In the genomic region with DNA sequence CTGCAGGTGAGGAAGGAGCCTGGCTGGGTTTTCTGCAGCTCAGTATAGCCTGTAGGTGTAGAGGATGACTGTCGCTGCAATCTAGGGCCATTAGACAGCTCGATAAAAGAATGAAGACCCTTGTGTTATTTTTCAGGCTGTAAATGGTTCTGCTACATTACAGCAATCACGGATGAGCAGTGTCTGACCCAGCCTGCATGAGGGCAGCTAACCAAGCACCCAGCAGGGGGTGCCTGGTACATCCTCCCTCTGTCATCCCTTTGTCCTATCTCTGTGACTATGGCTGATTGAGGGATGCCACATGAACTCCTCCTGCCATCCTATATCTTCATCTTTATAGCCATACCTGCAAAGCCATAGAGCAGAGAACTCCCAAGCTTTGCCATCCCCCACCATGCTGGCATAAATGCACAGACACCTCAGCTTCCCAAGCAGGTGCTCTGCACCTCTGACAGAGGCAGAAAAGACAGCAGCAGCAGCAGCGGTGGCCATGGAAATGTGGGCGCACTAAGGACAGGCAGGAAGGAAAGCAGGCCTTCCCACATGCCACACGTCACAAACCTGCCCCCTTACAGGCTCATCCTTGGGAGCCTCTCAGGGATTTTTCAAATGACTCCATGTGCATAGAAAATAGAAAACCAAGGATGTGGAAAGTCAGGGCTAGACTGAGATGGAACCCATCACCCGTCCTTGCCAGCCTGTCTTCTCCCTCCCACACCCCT, we compare ENCODE assay signal across 14 mouse cellular contexts. TPM values are rescaled to one million over a fixed set of nuclear protein-coding genes. Genes with fewer than 3 reads are reported as not detected.
A peak's percentile ranks its signal among the peaks of the same experiment; 100 is the strongest.
DNase-seq lines count a peak whose midpoint lies in the region; ATAC-seq and TF ChIP-seq lines count a peak whose summit lies in the region.
"Had no signal": no experiment of that assay in that cellular context is flagged by ENCODE, and none has a peak within 500 bp of the region (broad histone marks: within the 10 kb centered on the region; RNA-seq: fewer than 3 reads in every experiment).

No protein-coding gene starts in this region.

- H3K9me3 ChIP-seq in hindbrain, embryonic 10.5 days: no peaks in the 10 kb centered on the region
- no peaks in the 10 kb centered on the region for H3K9me3 ChIP-seq in hindbrain, embryonic 12.5 days (replicated peaks)
- H3K9me3 ChIP-seq in neural tube, embryonic 12.5 days: no peaks in the 10 kb centered on the region
- H3K9me3 ChIP-seq in forebrain, embryonic 14.5 days (replicated peaks; ENCODE audit: control insufficient read depth, low read length): no peaks in the 10 kb centered on the region
- no peaks in the 10 kb centered on the region for H3K9me3 ChIP-seq in midbrain, postnatal 0 days (ENCODE audit: low read length)
- H3K9me3 ChIP-seq: limb, embryonic 15.5 days had no signal

- H3K36me3 ChIP-seq in hindbrain, embryonic 10.5 days: no peaks in the 10 kb centered on the region
- no peaks in the 10 kb centered on the region for H3K36me3 ChIP-seq in hindbrain, embryonic 12.5 days
- H3K36me3 ChIP-seq in neural tube, embryonic 12.5 days: no peaks in the 10 kb centered on the region
- H3K36me3 ChIP-seq in forebrain, embryonic 14.5 days (ENCODE audit: control insufficient read depth, insufficient read depth, low read length): no peaks in the 10 kb centered on the region
- H3K36me3 ChIP-seq in midbrain, postnatal 0 days (ENCODE audit: insufficient read depth, low read length): no peaks in the 10 kb centered on the region
- H3K36me3 ChIP-seq: limb, embryonic 15.5 days had no signal

- 61% methylated on average over 7 of the region's 7 CpGs for WGBS in hindbrain, embryonic 10.5 days
- 47% methylated on average over 7 of the region's 7 CpGs for WGBS in hindbrain, embryonic 12.5 days
- 50% methylated on average over 7 of the region's 7 CpGs for WGBS in neural tube, embryonic 12.5 days
- WGBS in forebrain, embryonic 14.5 days: 64% methylated on average over 7 of the region's 7 CpGs
- WGBS in midbrain, postnatal 0 days: 66% methylated on average over 7 of the region's 7 CpGs

- no peak overlapping the region for H3K4me3 ChIP-seq in hindbrain, embryonic 10.5 days
- no peak overlapping the region for H3K4me3 ChIP-seq in hindbrain, embryonic 12.5 days
- no peak overlapping the region for H3K4me3 ChIP-seq in neural tube, embryonic 12.5 days
- no peak overlapping the region for H3K4me3 ChIP-seq in forebrain, embryonic 14.5 days (ENCODE audit: low read depth, low read length)
- no peak overlapping the region for H3K4me3 ChIP-seq in midbrain, postnatal 0 days (ENCODE audit: low read depth, low read length)
- H3K4me3 ChIP-seq: limb, embryonic 15.5 days had no signal

- peaks cover 42% of the 10 kb centered on the region for H3K4me1 ChIP-seq in hindbrain, embryonic 10.5 days (replicated peaks)
- peaks cover 45% of the 10 kb centered on the region for H3K4me1 ChIP-seq in hindbrain, embryonic 12.5 days
- H3K4me1 ChIP-seq in neural tube, embryonic 12.5 days: peaks cover 45% of the 10 kb centered on the region
- H3K4me1 ChIP-seq in forebrain, embryonic 14.5 days (ENCODE audit: control insufficient read depth, insufficient read depth, low read length): peaks cover 42% of the 10 kb centered on the region
- peaks cover 18% of the 10 kb centered on the region for H3K4me1 ChIP-seq in midbrain, postnatal 0 days (ENCODE audit: insufficient read depth, low read length)

- peak overlapping the region; percentile 62; the same call in 1 of the 2 replicates for H3K27ac ChIP-seq in hindbrain, embryonic 10.5 days
- no peak overlapping the region for H3K27ac ChIP-seq in hindbrain, embryonic 12.5 days
- H3K27ac ChIP-seq in neural tube, embryonic 12.5 days: no peak overlapping the region
- peak overlapping the region; percentile 63 for H3K27ac ChIP-seq in forebrain, embryonic 14.5 days (ENCODE audit: low read depth, low read length)
- no peak overlapping the region for H3K27ac ChIP-seq in midbrain, postnatal 0 days (ENCODE audit: low read depth, low read length)
- H3K27ac ChIP-seq: limb, embryonic 15.5 days; macrophage had no signal

- 0 out of 2 replicates have a peak, but pooled peaks have one; percentile 16 for TF ChIP-seq CTCF in midbrain, postnatal 0 days (IDR thresholded peaks at IDR 0.05)

- intact Hi-C loops in heart, postnatal 10 days (cut with DNase I): no loop called here

- no peak overlapping the region for H3K9ac ChIP-seq in hindbrain, embryonic 12.5 days
- H3K9ac ChIP-seq in neural tube, embryonic 12.5 days: peak overlapping the region; percentile 18; the same call in 1 of the 2 replicates
- no peak overlapping the region for H3K9ac ChIP-seq in forebrain, embryonic 14.5 days (ENCODE audit: low read length)
- H3K9ac ChIP-seq in midbrain, postnatal 0 days (replicated peaks; ENCODE audit: low read length, poor library complexity, severe bottlenecking): no peak overlapping the region
- H3K9ac ChIP-seq: limb, embryonic 15.5 days had no signal

- no peak for ATAC-seq in hindbrain, embryonic 12.5 days (ENCODE audit: low FRiP score)
- ATAC-seq in neural tube, embryonic 12.5 days (ENCODE audit: low FRiP score, low read depth): no peak
- no peak for ATAC-seq in forebrain, embryonic 14.5 days
- ATAC-seq in midbrain, postnatal 0 days (ENCODE audit: low FRiP score): no peak
- ATAC-seq in activated CD4-positive, CD25-positive, alpha-beta regulatory T cell, adult 4 months: no peak

- no peak overlapping the region for H3K4me2 ChIP-seq in hindbrain, embryonic 12.5 days (replicated peaks)
- no peak overlapping the region for H3K4me2 ChIP-seq in neural tube, embryonic 12.5 days (replicated peaks)
- H3K4me2 ChIP-seq in forebrain, embryonic 14.5 days (ENCODE audit: low read length): no peak overlapping the region
- H3K4me2 ChIP-seq in midbrain, postnatal 0 days (ENCODE audit: low read depth, low read length, poor library complexity, severe bottlenecking): no peak overlapping the region
- H3K4me2 ChIP-seq: heart, embryonic 11.5 days; limb, embryonic 15.5 days had no signal

- peaks cover 45% of the 10 kb centered on the region for H3K27me3 ChIP-seq in hindbrain, embryonic 10.5 days (ENCODE audit: insufficient read depth, poor library complexity, severe bottlenecking)
- peaks cover 23% of the 10 kb centered on the region for H3K27me3 ChIP-seq in hindbrain, embryonic 12.5 days
- peaks cover 8% of the 10 kb centered on the region for H3K27me3 ChIP-seq in neural tube, embryonic 12.5 days (replicated peaks)
- no peaks in the 10 kb centered on the region for H3K27me3 ChIP-seq in forebrain, embryonic 14.5 days (replicated peaks; ENCODE audit: control insufficient read depth, insufficient read depth, low read length)
- H3K27me3 ChIP-seq in midbrain, postnatal 0 days (ENCODE audit: insufficient read depth, low read length): no peaks in the 10 kb centered on the region
- H3K27me3 ChIP-seq: limb, embryonic 15.5 days had no signal

- DNase-seq in hindbrain, embryonic 10.5 days (ENCODE audit: low spot score): no peak
- DNase-seq in neural tube, embryonic 10.5 days (ENCODE audit: extremely low spot score, low spot score): no peak
- no peak for DNase-seq in forebrain, embryonic 14.5 days (ENCODE audit: low spot score)
- DNase-seq in midbrain, postnatal 0 days (ENCODE audit: low spot score): no peak
- DNase-seq in heart, postnatal 10 days: no peak
- DNase-seq: adrenal gland, adult 2 months; B cell, adult 2 months; spleen, adult 18-20 months had no signal

RNA-seq across cellular contexts. Expression of gene Stra6, which starts 23.9 kb away (rescaled TPM):
- polyA plus RNA-seq in hindbrain, embryonic 10.5 days (2016; fragmentation: Nextera tagmentation; extraction: Ambion mirVana): 11.2 and 15.8 TPM in 2 replicates
- 14.8 and 17.6 TPM in 2 replicates for polyA plus RNA-seq in hindbrain, embryonic 12.5 days (2016; fragmentation: Nextera tagmentation; extraction: Ambion mirVana)
- 40.5 and 46.6 TPM in 2 replicates for polyA plus RNA-seq in neural tube, embryonic 12.5 days (2016; fragmentation: Nextera tagmentation; extraction: Ambion mirVana)
- polyA plus RNA-seq in forebrain, embryonic 14.5 days (2014; fragmentation: Nextera tagmentation; extraction: Ambion mirVana): 9.9 and 11.1 TPM in 2 replicates
- total RNA-seq in midbrain, postnatal 0 days (2014; rRNA removed): 19.6 and 20.8 TPM in 2 replicates
- 8.8 and 9.2 TPM in 2 replicates for polyA plus RNA-seq in midbrain, postnatal 0 days (2015; fragmentation: Nextera tagmentation; extraction: Ambion mirVana)
- polyA plus RNA-seq in activated CD4-positive, CD25-positive, alpha-beta regulatory T cell, adult 4 months (2017; shearing (Covaris generic)): 1 to 10 TPM; 3.1 to 3.8 TPM
- under 1 TPM; 0.12 to 0.20 TPM for total RNA-seq in heart, postnatal 10 days (2021)
- polyA plus RNA-seq: macrophage had no signal

RNA-seq across cellular contexts. Expression of gene Ccdc33, which starts 31.2 kb away (rescaled TPM):
- 0.90 and 0.99 TPM in 2 replicates for polyA plus RNA-seq in hindbrain, embryonic 10.5 days (2016; fragmentation: Nextera tagmentation; extraction: Ambion mirVana)
- polyA plus RNA-seq in hindbrain, embryonic 12.5 days (2016; fragmentation: Nextera tagmentation; extraction: Ambion mirVana): 1.0 and 1.5 TPM in 2 replicates
- polyA plus RNA-seq in neural tube, embryonic 12.5 days (2016; fragmentation: Nextera tagmentation; extraction: Ambion mirVana): 0.70 and 1.3 TPM in 2 replicates
- 0.48 and 1.1 TPM in 2 replicates for polyA plus RNA-seq in forebrain, embryonic 14.5 days (2014; fragmentation: Nextera tagmentation; extraction: Ambion mirVana)
- 0.24 and 0.27 TPM in 2 replicates for total RNA-seq in midbrain, postnatal 0 days (2014; rRNA removed)
- 1.1 and 1.4 TPM in 2 replicates for polyA plus RNA-seq in midbrain, postnatal 0 days (2015; fragmentation: Nextera tagmentation; extraction: Ambion mirVana)
- not detected for polyA plus RNA-seq in activated CD4-positive, CD25-positive, alpha-beta regulatory T cell, adult 4 months (2017; shearing (Covaris generic))
- not detected for total RNA-seq in heart, postnatal 10 days (2021)
- polyA plus RNA-seq: heart, embryonic 11.5 days; limb, embryonic 15.5 days; macrophage had no signal

Comparison
In these comparisons a context has a peak if more than half of its experiments do, and no peak if none do; other contexts are left out.
1. H3K27ac ChIP-seq: peak in hindbrain, embryonic 10.5 days (single experiment) and forebrain, embryonic 14.5 days (single experiment); none in hindbrain, embryonic 12.5 days (single experiment), neural tube, embryonic 12.5 days (single experiment) and midbrain, postnatal 0 days (single experiment).